Mouse (Mus musculus) embryonic fibroblast, embryonic 13.5 days (primary cell): Measurements from ENCODE around the gene Gm13287.
"Not testable (repeated sequence)": the region's sequence is repeated elsewhere in the genome, so short reads cannot be mapped to it uniquely, and the experiment has no call there.

Experiments
- CTCF ChIP-seq: IDR thresholded peaks from 2 replicates; pipeline ENCODE4 v1.5.1; 2011; ENCODE audit warnings: mild to moderate bottlenecking, control low read depth, low read length, moderate library complexity, borderline replicate concordance; ENCODE audit not compliant: insufficient read depth
- POLR2A ChIP-seq: IDR thresholded peaks from 2 replicates; pipeline ENCODE4 v1.6.1; 2011; ENCODE audit warnings: low read depth, mild to moderate bottlenecking, control low read depth, low read length, moderate library complexity

- TF ChIP-seq CTCF, POLR2A: not testable (repeated sequence)
These were observed 2.2 kb downstream of the Gm13287 start, which contains the start of gene Gm13288 for GRCm38 (mm10) chr4:88805231-88805630.
